Mouse (Mus musculus) left cerebral cortex, postnatal 36 days (tissue): ENCODE measurements around the gene Rftn1. TPM values are rescaled to one million over a fixed set of nuclear protein-coding genes. Genes with fewer than 3 reads are reported as not detected.

Experiments
- DNase-seq, 2 experiments: peaks; one replicate each; pipeline ENCODE4 v3.0.0; 2021 to 2022; ENCODE audit warnings: low spot score in 2 of 2, mixed read lengths in 1 of 2
- intact Hi-C: fragments of 180-260 bp; cut with DNase I; formaldehyde crosslinking; loops from one replicate; pipeline ENCODE4 v1.15.1; 2025
- total RNA-seq, 2 experiments: library from RNA; stranded (reverse); gene quantifications; 2 replicates each; pipeline ENCODE4 v1.2.3; 2021

The Rftn1 gene
- total RNA-seq, 2 experiments from 2014 or later: 7.4 to 8.5 TPM

GRCm38 (mm10) chr17:49976678-49977423, 213.6 kb downstream of the Rftn1 start:
- no peak for DNase-seq
- intact Hi-C loops: no loop called here

DNA sequence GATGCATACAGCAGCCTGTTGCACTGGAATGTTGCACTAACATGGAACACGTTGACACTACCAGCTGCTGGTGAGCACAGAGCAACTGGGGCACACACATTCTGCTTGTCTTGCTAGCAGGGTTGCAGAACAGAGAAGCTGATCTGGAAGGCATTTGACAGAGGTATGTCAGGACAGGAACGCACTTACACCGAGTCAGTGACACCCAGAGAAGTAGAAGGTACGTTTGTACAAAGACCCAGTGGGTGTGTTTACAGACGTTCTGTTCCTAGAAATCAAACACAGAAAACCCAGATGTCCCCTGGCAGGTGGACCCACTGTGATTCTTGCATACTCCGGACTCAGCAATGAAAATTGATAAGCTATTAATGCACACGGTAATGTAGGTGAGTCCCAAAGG, 215.0 kb downstream of the Rftn1 start:
- intact Hi-C loops: no loop called here
- DNase-seq: no peak

DNA sequence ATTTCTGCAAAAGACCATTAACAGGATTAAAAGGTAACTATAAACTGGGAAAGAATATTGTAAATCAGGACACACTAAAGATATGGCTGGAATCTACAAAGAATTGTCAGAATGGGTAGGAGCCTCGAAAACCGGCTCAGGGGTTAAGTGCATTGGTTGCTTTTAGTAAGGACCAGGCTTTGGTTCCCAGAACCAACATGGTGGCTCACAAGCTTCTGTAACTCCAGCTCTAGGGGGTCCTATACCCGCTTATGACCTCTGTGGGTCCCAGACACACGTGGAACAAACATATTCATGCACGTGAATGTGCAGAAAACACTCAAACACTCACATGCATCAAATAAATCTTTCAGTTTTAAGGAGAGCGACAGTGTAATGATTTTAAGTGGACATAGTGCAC, 215.5 kb downstream of the Rftn1 start:
- intact Hi-C loops: no loop called here
- no peak for DNase-seq

DNA sequence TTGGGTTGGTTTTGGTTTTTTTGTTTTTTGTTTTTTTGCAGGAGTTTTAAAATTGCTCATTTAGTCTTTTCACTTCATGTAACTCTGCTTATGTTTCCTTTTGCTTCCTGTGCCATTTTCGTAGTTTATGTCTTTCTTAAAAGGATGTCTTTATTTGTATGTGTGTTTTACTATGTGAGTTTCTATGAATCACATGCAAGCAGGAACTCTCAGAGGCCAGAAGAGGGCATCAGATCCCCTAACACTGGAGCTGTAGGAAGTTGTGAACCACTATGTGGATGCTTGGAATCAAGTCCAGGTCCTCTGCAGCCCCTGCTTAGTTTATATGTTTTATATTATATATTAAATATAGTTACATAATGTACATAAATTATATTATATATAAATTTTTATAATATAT, 218.3 kb downstream of the Rftn1 start:
- intact Hi-C loops: no loop called here
- no peak for DNase-seq

- intact Hi-C loops: no loop called here
These were observed 219.4 kb downstream of the Rftn1 start for GRCm38 (mm10) chr17:49971057-49971456.

DNA sequence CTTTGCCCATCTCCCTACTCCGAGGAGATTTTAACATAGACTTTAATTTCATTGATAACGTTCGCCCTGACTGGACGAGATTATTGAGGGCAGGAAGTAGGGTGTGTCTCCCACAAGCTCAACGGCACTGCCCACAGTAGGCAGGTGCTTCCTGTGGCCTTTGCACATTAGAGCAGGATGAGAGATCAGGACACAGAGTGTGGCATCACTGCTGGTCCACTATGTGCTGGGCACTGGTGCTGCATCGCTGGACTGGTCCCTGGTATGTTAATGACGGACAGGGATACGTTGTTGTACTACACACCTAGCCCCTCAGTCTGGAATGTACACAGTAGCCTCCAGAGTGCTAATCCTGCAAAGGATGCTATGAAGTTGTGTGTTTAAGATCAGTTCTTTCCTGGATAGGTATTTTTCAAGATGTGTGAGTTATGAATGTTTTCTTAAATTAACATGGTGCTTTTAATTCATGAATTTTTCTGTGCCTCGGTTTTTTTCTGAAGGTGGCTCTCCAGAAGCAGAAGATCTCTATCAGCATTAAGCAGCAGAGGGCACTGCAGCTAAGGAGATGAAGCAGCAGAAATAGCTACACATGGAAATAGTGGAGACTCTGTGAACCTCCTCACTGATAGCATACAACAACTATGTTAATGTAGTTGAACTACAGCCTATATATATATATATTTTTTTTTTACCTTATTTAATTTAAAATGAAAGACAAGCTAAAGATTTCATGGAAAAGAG, 221.8 kb downstream of the Rftn1 start:
- intact Hi-C loops: loop anchor here (2.0 to 5.0 kb wide), 2 partner anchors 224 to 268 kb away; partner anchors contain the start of gene Rftn1
- peak; percentile 25 to 57 for DNase-seq

More at GRCm38 (mm10) chr17:49971057-49971456, 219.4 kb downstream of the Rftn1 start:
- no peak for DNase-seq

DNA sequence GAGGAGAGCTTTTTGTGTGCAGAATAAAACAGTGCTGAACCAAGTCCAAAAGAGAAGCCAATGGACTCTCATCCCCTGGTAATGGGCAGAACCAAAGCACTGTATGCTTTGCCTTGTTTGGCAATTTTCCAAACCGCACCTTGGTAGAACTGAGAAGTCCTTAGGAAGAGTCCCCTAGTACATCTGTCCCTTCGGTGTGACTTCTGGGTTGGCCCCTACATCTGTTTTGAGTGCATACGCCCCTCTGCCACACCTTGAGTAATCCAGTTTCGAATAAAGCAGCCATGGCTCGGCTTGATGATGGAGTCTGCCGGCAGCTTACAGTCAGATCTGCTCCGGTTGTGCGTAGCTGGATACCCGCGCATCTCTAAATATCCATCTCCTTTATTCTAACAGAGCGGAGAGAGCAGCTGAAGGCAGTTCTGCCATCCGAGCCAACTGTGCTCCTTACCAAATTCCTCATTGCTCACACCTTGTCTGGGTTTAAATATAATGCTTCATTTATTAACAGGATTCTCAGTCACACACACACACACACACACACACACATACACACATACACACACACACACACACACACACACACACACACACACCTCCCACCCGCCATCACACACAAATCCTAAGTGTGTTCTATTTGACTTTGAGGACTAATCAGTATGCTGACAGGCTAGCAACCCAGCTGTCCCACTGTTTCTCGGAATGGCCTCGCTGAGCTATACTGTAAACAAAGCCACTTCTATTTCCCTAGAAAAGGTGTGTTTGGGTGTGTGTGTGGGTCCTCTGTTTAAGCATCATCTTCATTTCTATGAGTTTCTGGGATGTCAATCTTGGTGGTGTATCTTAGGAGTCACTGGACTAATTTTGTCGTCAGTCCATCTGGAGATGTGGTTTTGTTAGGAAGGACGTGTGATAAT, 224.4 kb downstream of the Rftn1 start:
- intact Hi-C loops: loop anchor here (5.0 kb wide), 1 partner anchor 226 kb away; the partner anchor contains the start of gene Rftn1
- DNase-seq: no peak

- DNase-seq: no peak
- intact Hi-C loops: loop anchor here (5.0 kb wide), 1 partner anchor 227 kb away; the partner anchor contains the start of gene Rftn1
These were observed 225.4 kb downstream of the Rftn1 start for GRCm38 (mm10) chr17:49965035-49965434.

- intact Hi-C loops: no loop called here
- no peak for DNase-seq
These were observed 226.0 kb downstream of the Rftn1 start for GRCm38 (mm10) chr17:49964471-49964870.

DNA sequence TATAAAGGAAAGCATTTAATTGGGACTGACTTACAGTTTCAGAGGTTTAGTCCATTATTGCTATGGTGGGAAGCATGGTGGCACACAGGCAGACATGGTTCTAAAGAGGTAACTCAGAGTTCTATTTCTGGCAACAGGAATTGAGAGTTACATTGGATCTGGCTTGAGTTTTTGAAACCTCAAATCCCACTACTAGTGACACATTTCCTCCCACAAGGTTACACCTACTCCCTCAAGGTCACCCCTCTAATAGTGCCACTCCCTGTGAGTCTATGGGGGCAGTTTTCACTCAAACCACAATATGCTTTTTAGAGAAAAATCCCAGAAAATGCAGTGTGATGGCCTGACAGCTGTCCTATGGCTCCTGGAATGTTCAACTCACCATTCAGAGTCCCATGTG, 231.5 kb downstream of the Rftn1 start:
- no peak for DNase-seq
- intact Hi-C loops: no loop called here

DNA sequence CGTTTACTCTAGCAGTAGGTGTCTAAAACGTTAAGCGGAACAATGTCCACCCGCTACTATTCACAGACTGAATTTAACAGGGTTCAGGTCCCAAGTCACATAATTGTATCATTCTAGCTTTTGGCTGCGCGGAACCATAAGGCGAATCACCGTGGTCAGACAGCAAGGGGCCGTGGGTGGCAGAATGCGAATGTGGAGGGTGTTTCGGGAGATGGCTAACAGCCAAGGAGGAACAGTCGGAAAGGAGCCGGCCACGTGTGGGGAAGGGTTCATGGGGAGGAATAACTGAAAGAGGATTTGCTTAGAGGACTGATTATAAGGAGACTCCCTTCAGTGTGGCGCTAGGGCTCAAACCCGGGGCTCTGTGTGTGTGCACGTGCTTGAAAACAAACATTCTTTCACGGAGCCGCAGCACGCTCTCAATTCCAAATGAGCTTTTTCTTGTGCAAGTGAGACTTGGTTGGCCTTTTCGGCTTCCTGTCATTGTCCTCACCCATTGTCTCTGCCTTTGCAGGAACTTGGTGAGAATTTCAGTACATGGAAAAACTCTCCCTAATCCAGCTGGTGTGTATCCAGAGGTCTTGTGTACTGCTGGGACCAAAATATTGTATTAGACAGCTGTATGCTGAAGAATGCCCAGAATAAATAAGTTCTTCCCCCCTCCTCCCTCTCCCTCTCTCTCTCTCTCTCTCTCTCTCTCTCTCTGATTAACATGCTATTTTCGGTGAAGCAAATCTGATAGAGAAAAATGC, 238.4 kb downstream of the Rftn1 start:
- intact Hi-C loops: loop anchor here (2.0 to 5.0 kb wide), 2 partner anchors 240 to 285 kb away; partner anchors contain the start of gene Rftn1
- no peak for DNase-seq

DNA sequence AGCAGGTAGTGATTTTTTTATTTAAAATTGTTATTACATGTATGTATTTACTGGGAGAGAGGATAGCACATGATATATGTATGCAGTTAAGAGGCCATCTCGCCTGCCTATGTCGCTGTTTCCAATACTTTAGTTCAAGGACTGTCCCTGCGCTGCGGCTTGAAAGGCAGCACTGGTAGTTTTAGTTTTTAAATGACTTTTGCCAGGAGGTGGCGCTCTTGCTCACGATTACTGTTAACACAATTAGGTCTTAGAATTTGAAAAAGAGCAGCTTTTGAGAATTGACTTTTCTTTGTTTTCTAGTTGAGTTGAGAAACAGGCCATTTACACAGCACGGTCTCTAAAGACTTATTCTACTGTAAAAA, 239.0 kb downstream of the Rftn1 start:
- intact Hi-C loops: loop anchor here (2.0 to 5.0 kb wide), 2 partner anchors 241 to 285 kb away; partner anchors contain the start of gene Rftn1
- DNase-seq: peak; percentile 58 to 71

DNA sequence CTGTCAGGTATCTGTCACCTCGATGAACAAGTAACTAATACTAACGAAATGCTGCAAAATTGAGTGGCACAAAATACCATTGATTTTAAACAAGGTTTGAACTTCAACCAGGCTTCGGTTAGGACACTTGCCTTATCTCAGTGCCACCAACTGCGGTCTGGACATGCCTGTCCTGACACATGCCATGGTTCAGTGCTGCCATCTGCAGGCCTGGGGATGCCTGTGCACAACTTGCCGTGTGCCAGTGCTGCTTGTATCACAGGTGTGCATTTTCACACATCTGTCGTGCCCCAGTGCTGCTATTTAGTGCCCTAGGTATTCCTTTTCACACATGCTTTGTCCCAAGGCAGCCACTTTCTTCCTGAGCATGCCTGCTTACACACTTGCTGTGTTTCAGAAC, 247.8 kb downstream of the Rftn1 start:
- no peak for DNase-seq
- intact Hi-C loops: no loop called here

Other genes with a start within 250 kb of the Rftn1 start
- 1 to 10 TPM; 3.7 to 3.9 TPM for gene Dazl, start 103.0 kb upstream of the Rftn1 start, total RNA-seq